ENCODE assay signal across 12 mouse cellular contexts in genomic region chr6:31307047-31307633, GRCm38 (mm10).
DNase-seq lines count a peak whose midpoint lies in the region; ATAC-seq and TF ChIP-seq lines count a peak whose summit lies in the region.
"Had no signal": no experiment of that assay in that cellular context is flagged by ENCODE, and none has a peak within 500 bp of the region (broad histone marks: within the 10 kb centered on the region; RNA-seq: fewer than 3 reads in every experiment).

No protein-coding gene starts in this region.

- no peak overlapping the region for H3K27ac ChIP-seq in kidney, postnatal 0 days
- H3K27ac ChIP-seq in embryonic facial prominence, embryonic 10.5 days (replicated peaks): no peak overlapping the region
- H3K27ac ChIP-seq: neural tube, embryonic 15.5 days had no signal

- H3K4me2 ChIP-seq in kidney, postnatal 0 days (ENCODE audit: low read length): no peak overlapping the region
- H3K4me2 ChIP-seq: neural tube, embryonic 15.5 days had no signal

- H3K9me3 ChIP-seq in kidney, postnatal 0 days (replicated peaks; ENCODE audit: low read length): no peaks in the 10 kb centered on the region
- H3K9me3 ChIP-seq in embryonic facial prominence, embryonic 10.5 days: no peaks in the 10 kb centered on the region
- H3K9me3 ChIP-seq: neural tube, embryonic 15.5 days had no signal

- no peak for ATAC-seq in kidney, postnatal 0 days (replicated peaks; ENCODE audit: low FRiP score, low read depth)
- ATAC-seq: inflammation-experienced regulatory T-cells, adult 6 months; liver, postnatal 0 days had no signal

- no peaks in the 10 kb centered on the region for H3K36me3 ChIP-seq in kidney, postnatal 0 days (ENCODE audit: insufficient read depth, low read length)
- no peaks in the 10 kb centered on the region for H3K36me3 ChIP-seq in embryonic facial prominence, embryonic 10.5 days (replicated peaks)
- H3K36me3 ChIP-seq: neural tube, embryonic 15.5 days had no signal

- no peaks in the 10 kb centered on the region for H3K4me1 ChIP-seq in kidney, postnatal 0 days (replicated peaks; ENCODE audit: insufficient read depth, low read length)
- no peaks in the 10 kb centered on the region for H3K4me1 ChIP-seq in embryonic facial prominence, embryonic 10.5 days

- no peak overlapping the region for H3K9ac ChIP-seq in kidney, postnatal 0 days (ENCODE audit: low read depth, low read length)
- H3K9ac ChIP-seq: liver, postnatal 0 days; neural tube, embryonic 15.5 days had no signal

- WGBS in kidney, postnatal 0 days: 66% methylated on average over 5 of the region's 5 CpGs
- WGBS in embryonic facial prominence, embryonic 10.5 days: 78% methylated on average over 5 of the region's 5 CpGs

- TF ChIP-seq CTCF in kidney, postnatal 0 days (IDR thresholded peaks at IDR 0.05; ENCODE audit: low read depth): no peak

- no peaks in the 10 kb centered on the region for H3K27me3 ChIP-seq in kidney, postnatal 0 days (ENCODE audit: insufficient read depth, low read length)
- no peaks in the 10 kb centered on the region for H3K27me3 ChIP-seq in embryonic facial prominence, embryonic 10.5 days (replicated peaks; ENCODE audit: low read depth, poor library complexity, severe bottlenecking)
- H3K27me3 ChIP-seq: neural tube, embryonic 15.5 days had no signal

- no peak overlapping the region for H3K4me3 ChIP-seq in kidney, postnatal 0 days (replicated peaks; ENCODE audit: low read depth, low read length)
- H3K4me3 ChIP-seq in embryonic facial prominence, embryonic 10.5 days: no peak overlapping the region
- H3K4me3 ChIP-seq: neural tube, embryonic 15.5 days had no signal

- peak; percentile 65 for DNase-seq in kidney, postnatal 0 days (ENCODE audit: low spot score)
- no peak for DNase-seq in kidney, adult 8-10 months
- DNase-seq in 3T3-L1 (ENCODE audit: low read depth, low spot score) (peak; percentile 28), ES-CJ7 (ENCODE audit: low read depth, low spot score) (peak; percentile 39)
- peak; percentile 42 for DNase-seq in embryonic facial prominence, embryonic 10.5 days (ENCODE audit: low spot score)
- DNase-seq in ovary, adult 18-20 months (ENCODE audit: low spot score): no peak
- DNase-seq in layer of hippocampus, postnatal 36 days: no peak
- DNase-seq: cerebellum, postnatal 25 days; liver, postnatal 0 days; right cerebral cortex, postnatal 14 days had no signal

Comparison
In these comparisons a context has a peak if more than half of its experiments do, and no peak if none do; other contexts are left out.
1. DNase-seq: peak in kidney, postnatal 0 days (single experiment), 3T3-L1 (single experiment), ES-CJ7 (single experiment) and embryonic facial prominence, embryonic 10.5 days (single experiment); none in kidney, adult 8-10 months (0 of 2), ovary, adult 18-20 months (single experiment) and layer of hippocampus, postnatal 36 days (0 of 2).